Mouse (Mus musculus) CH12.LX (cell line): Measurements from ENCODE around the gene Gnat3. TPM values are rescaled to one million over a fixed set of nuclear protein-coding genes. Genes with fewer than 3 reads are reported as not detected.

Experiments
- DNase-seq: peaks from one replicate; pipeline ENCODE4 v3.0.0-alpha.2; 2013; ENCODE audit errors: extremely low read depth
- H3K27ac ChIP-seq: 2 replicates; pipeline ENCODE4 v1.5.1; 2012; ENCODE audit warnings: low read depth, mild to moderate bottlenecking, control low read depth, moderate library complexity; ENCODE audit not compliant: insufficient read depth
- H3K27me3 ChIP-seq: replicated peaks from 2 replicates; pipeline ENCODE3; 2012; ENCODE audit warnings: inconsistent platforms
- H3K36me3 ChIP-seq, 2 experiments: replicated peaks in 1 of 2; 2 replicates each; pipeline versions ENCODE3 to v1.6.1; 2012; ENCODE audit warnings: inconsistent platforms in 1 of 2, low read length in 1 of 2, mild to moderate bottlenecking in 1 of 2, mixed read lengths in 1 of 2, moderate library complexity in 1 of 2; ENCODE audit not compliant: control insufficient read depth in 1 of 2, insufficient read depth in 1 of 2
- H3K4me1 ChIP-seq, 2 experiments: 2 replicates each; pipeline ENCODE4 v1.6.1; 2012; ENCODE audit warnings: inconsistent platforms in 1 of 2, moderate library complexity in 1 of 2; ENCODE audit not compliant: insufficient read depth in 2 of 2, control insufficient read depth in 1 of 2
- H3K4me2 ChIP-seq: 2 replicates; pipeline ENCODE4 v1.6.1; 2012; ENCODE audit warnings: low read depth, mild to moderate bottlenecking, control low read depth; ENCODE audit not compliant: poor library complexity, insufficient read depth, severe bottlenecking
- H3K4me3 ChIP-seq, 3 experiments: fragments of 150-350 bp in 1 of 3; sonication (generic) in 1 of 3; replicated peaks in 1 of 3; 2 replicates each; pipeline versions ENCODE3 to v1.5.1; 2011 to 2012; ENCODE audit warnings: low read depth in 2 of 3, low read length in 2 of 3, mild to moderate bottlenecking in 2 of 3, moderate library complexity in 2 of 3, control low read depth in 1 of 3, improper control_type of control experiment in 1 of 3, inconsistent platforms in 1 of 3, mixed read lengths in 1 of 3; ENCODE audit not compliant: poor library complexity in 1 of 3
- H3K79me2 ChIP-seq: replicated peaks from 2 replicates; pipeline ENCODE4 v1.6.1; 2012; ENCODE audit warnings: mild to moderate bottlenecking, moderate library complexity; ENCODE audit not compliant: control insufficient read depth, poor library complexity, insufficient read depth, severe bottlenecking; ENCODE audit errors: extremely low read depth
- H3K9ac ChIP-seq: 2 replicates; pipeline ENCODE4 v1.6.1; 2012; ENCODE audit warnings: low read depth, mild to moderate bottlenecking, control low read depth, moderate library complexity; ENCODE audit not compliant: insufficient read depth
- H3K9me3 ChIP-seq: replicated peaks from 2 replicates; pipeline ENCODE3; 2012; ENCODE audit warnings: low read length, inconsistent platforms, mixed read lengths
- BHLHE40 ChIP-seq: IDR thresholded peaks from 2 replicates; pipeline ENCODE4 v1.6.1; 2011; ENCODE audit warnings: mild to moderate bottlenecking, low read depth, low read length, improper control_type of control experiment
- CHD1 ChIP-seq: IDR thresholded peaks from 2 replicates; pipeline ENCODE4 v1.6.1; 2012; ENCODE audit warnings: low read depth, low read length, improper control_type of control experiment, inconsistent platforms
- EP300 ChIP-seq: IDR thresholded peaks from 2 replicates; pipeline ENCODE4 v1.6.1; 2011; ENCODE audit warnings: low read length, improper control_type of control experiment
- ETS1 ChIP-seq: conservative IDR thresholded peaks from 2 replicates; pipeline ENCODE4 v1.6.1; 2012; ENCODE audit warnings: low read depth, mild to moderate bottlenecking, inconsistent platforms, low read length, improper control_type of control experiment, moderate library complexity
- JUN ChIP-seq: IDR thresholded peaks from 2 replicates; pipeline ENCODE4 v1.6.1; 2011; ENCODE audit warnings: low read depth, mild to moderate bottlenecking, low read length, improper control_type of control experiment, moderate library complexity; ENCODE audit not compliant: insufficient read depth
- MAX ChIP-seq: IDR thresholded peaks from 2 replicates; pipeline ENCODE4 v1.6.1; 2011; ENCODE audit warnings: low read length, improper control_type of control experiment
- NELFE ChIP-seq: IDR thresholded peaks from 2 replicates; pipeline ENCODE4 v1.6.1; 2011; ENCODE audit warnings: low read depth, low read length, improper control_type of control experiment
- NRF1 ChIP-seq: IDR thresholded peaks from 2 replicates; pipeline ENCODE4 v1.6.1; 2014; ENCODE audit warnings: low read depth, mild to moderate bottlenecking, inconsistent platforms, low read length, improper control_type of control experiment, moderate library complexity
- POLR2AphosphoS2 ChIP-seq: IDR thresholded peaks from 2 replicates; pipeline ENCODE4 v1.6.1; 2011; ENCODE audit warnings: low read depth, low read length, improper control_type of control experiment
- RAD21 ChIP-seq: IDR thresholded peaks from 2 replicates; pipeline ENCODE4 v1.6.1; 2011; ENCODE audit warnings: low read depth, mild to moderate bottlenecking, low read length, improper control_type of control experiment, moderate library complexity
- SIN3A ChIP-seq: IDR thresholded peaks from 2 replicates; pipeline ENCODE4 v1.6.1; 2012; ENCODE audit warnings: low read length, improper control_type of control experiment, inconsistent platforms
- SMC3 ChIP-seq: IDR thresholded peaks from 2 replicates; pipeline ENCODE4 v1.6.1; 2011; ENCODE audit warnings: low read depth, low read length, improper control_type of control experiment
- TCF12 ChIP-seq: IDR thresholded peaks from 2 replicates; pipeline ENCODE4 v1.6.1; 2014; ENCODE audit warnings: low read depth, mild to moderate bottlenecking, inconsistent platforms, low read length, improper control_type of control experiment
- UBTF ChIP-seq: IDR thresholded peaks from 2 replicates; pipeline ENCODE4 v1.6.1; 2012; ENCODE audit warnings: low read depth, mild to moderate bottlenecking, inconsistent platforms, low read length, improper control_type of control experiment, moderate library complexity
- USF1 ChIP-seq: IDR thresholded peaks from 2 replicates; pipeline ENCODE4 v1.6.1; 2014; ENCODE audit warnings: low read depth, mild to moderate bottlenecking, inconsistent platforms, low read length, improper control_type of control experiment
- USF2 ChIP-seq: conservative IDR thresholded peaks from 2 replicates; pipeline ENCODE4 v1.6.1; 2011; ENCODE audit warnings: low read depth, low read length, improper control_type of control experiment
- ZNF384 ChIP-seq: IDR thresholded peaks from 2 replicates; pipeline ENCODE4 v1.6.1; 2012; ENCODE audit warnings: low read depth, low read length, improper control_type of control experiment, inconsistent platforms
- dilution Hi-C: fragments of 300-500 bp; cut with MboI; formaldehyde crosslinking; loops from 2 replicates; pipeline ENCODE4 v1.14.3; 2020; ENCODE audit warnings: low sequenced_read_pairs; ENCODE audit not compliant: extremely low pct_unique_long_range_greater_than_20kb, extremely low pct_ligation_motif_present
- in situ Hi-C: fragments of 300-500 bp; cut with MboI; formaldehyde crosslinking; loops from 3 replicates; pipeline ENCODE4 v1.14.3; 2019; ENCODE audit warnings: low sequenced_read_pairs, low pct_ligation_motif_present, low pct_unique_long_range_greater_than_20kb, mixed read lengths
- polyA plus RNA-seq: library from polyadenylated mRNA; unstranded; fragments of >175 nt; gene quantifications from 2 replicates; pipeline ENCODE4 v1.2.1, GENCODE M21; 2012; ENCODE audit warnings: low read depth; ENCODE audit not compliant: insufficient read length
- total RNA-seq, 2 experiments: library from RNA; depleted of rRNA; stranded (reverse); fragments of 300-350 nt in 1 of 2; fragments of >200 nt in 1 of 2; gene quantifications; 2 replicates each; pipeline ENCODE4 v1.2.3; 2012 to 2014

Gnat3 gene
- total and polyA plus RNA-seq, 3 experiments = 0.51 to 1.2 (median 0.57) TPM

DNA sequence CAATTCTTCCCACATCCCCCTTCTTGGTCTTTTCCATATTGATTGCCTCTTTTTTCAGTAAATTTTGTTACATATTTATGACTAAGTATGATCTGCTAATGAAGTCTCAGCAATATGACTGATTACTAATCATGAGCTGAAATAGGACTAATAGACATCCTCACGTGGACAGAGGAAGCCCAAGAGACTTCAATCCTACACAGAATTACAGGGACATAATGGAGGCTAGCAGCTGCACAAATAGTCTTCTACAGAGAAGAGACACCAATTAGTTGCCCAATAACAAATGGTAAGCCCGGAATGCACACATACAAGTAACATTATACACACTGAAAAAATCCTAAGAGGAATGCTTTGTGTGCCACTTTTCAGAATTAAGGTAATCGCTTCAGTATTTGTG, 24.3 kb downstream of the Gnat3 start:
- DNase-seq = no peak
- H3K36me3 ChIP-seq = no peaks in the 10 kb centered on the region
- H3K9me3 ChIP-seq = no peaks in the 10 kb centered on the region
- H3K4me3 ChIP-seq = no peak overlapping the region
- no peaks in the 10 kb centered on the region for H3K27me3 ChIP-seq
- H3K4me1 ChIP-seq = peaks cover 0 to 3% of the 10 kb centered on the region in 2 experiments; a peak in 1 of 4 replicates
- in situ Hi-C loops (no loop called here), dilution Hi-C loops (no loop called here)
- no peak overlapping the region for H3K4me2 ChIP-seq
- no peaks in the 10 kb centered on the region for H3K79me2 ChIP-seq
- H3K9ac ChIP-seq = no peak overlapping the region
- H3K27ac ChIP-seq = no peak overlapping the region
- no peak for TF ChIP-seq ZNF384
- no peak for TF ChIP-seq SMC3
- no peak for TF ChIP-seq RAD21
- no peak for TF ChIP-seq NRF1
- TF ChIP-seq JUN = no peak
- no peak for TF ChIP-seq EP300
- no peak for TF ChIP-seq CHD1
- TF ChIP-seq BHLHE40 = no peak
- no peak for TF ChIP-seq SIN3A
- TF ChIP-seq USF1 = no peak
- TF ChIP-seq POLR2AphosphoS2 = no peak
- no peak for TF ChIP-seq ETS1
- no peak for TF ChIP-seq UBTF
- TF ChIP-seq TCF12 = no peak

DNA sequence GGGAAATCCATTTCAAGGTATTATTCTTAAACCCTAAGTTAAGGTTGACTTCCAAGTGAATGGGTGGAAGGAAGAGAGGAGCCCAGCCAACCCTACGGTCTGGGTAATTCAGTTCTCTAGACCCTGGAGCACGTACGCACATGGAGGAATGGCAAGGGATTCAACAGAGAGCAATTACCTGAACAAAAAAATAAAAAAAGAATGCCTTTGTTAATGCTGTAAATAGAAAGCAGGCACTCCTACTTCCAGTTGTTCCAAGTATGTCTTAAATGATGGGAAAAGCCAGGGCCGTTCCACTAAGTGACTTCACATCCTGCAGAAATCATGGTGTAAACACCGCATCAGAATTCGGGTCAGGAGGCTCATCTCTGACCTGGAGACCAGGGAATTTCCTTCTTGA, 28.3 kb downstream of the Gnat3 start:
- in situ Hi-C loops = no loop called here
- no peak overlapping the region for H3K4me3 ChIP-seq
- peaks cover 0 to 5% of the 10 kb centered on the region in 2 experiments; a peak in 2 of 4 replicates for H3K4me1 ChIP-seq
- dilution Hi-C loops = no loop called here
- no peak overlapping the region for H3K27ac ChIP-seq
- H3K27me3 ChIP-seq = no peaks in the 10 kb centered on the region
- H3K36me3 ChIP-seq = no peaks in the 10 kb centered on the region
- TF ChIP-seq ETS1 (no peak), TCF12 (no peak), MAX (no peak), USF2 (no peak), NELFE (no peak), RAD21 (no peak)
- TF ChIP-seq, all 38 proteins: peak for 0
- Histone ChIP-seq H3K4me2 (no peak overlapping the region), H3K79me2 (no peaks in the 10 kb centered on the region), H3K9me3 (no peaks in the 10 kb centered on the region), H3K9ac (no peak overlapping the region)
- no peak for DNase-seq
